Mouse (Mus musculus) heart, postnatal 0 days (tissue): ENCODE measurements around the gene Sez6l.

Source experiments
- CTCF ChIP-seq: IDR thresholded peaks from 2 replicates; pipeline ENCODE4 v1.5.1; 2016; ENCODE audit warnings: antibody characterized with exemption, control low read depth, low read depth
- EP300 ChIP-seq: IDR thresholded peaks from 2 replicates; pipeline ENCODE4 v1.6.1; 2016; ENCODE audit warnings: antibody characterized with exemption, low read depth

- TF ChIP-seq CTCF (no peak), EP300 (no peak)
Observed at GRCm38 (mm10) chr5:112402437-112402836, 174.5 kb downstream of the Sez6l start.
